Mouse (Mus musculus) spleen, embryonic (tissue): ENCODE measurements around the gene Zfp296.

Experiments
- CTCF ChIA-PET: fragments of 350-600 bp; sonication (Branson Sonifier 250); formaldehyde crosslinking; loops from one replicate; lab custom pipeline; 2022; lab: Charles Lee

The Zfp296 gene

DNA sequence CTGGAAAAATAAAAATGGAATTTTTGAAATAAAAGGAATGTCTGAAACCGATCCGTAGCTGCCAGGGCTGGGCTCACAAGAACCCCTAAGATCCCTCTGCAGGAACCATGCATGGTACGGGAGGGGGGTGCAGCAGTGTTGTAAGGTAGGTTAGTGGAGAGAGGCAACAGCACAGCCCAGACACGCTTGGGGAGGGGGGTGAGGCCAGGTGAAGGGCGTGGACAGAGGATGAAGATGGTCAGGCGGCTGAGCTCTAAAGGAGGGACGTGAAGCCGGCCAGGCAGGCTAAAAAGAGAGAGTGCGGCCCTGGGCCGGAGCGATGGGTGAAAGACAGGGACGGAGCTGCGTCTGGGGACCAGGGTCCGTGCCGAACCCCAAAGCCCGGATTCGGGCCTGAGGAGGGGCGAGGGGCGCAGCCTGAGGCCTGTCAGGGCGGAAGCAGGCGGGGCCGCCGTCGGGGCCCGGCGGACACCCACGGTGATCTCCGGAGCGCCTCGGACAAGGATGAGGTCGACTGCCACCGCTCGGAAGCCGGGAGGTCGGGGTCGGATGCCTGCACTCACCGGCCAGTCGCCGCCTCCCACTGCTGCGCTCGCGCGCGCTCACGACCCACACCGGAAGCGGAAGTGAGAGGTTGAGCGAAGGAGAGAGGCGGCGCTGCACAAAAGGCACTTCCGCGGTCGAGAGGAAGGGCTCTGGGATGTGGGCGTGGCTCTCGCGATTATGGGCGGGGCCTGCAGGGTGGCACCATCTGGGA is 26.9 kb downstream of the Zfp296 start, which contains the start of gene Clasrp:
Clasrp (minus strand) TSS at position 638 of the 757 bp plus-strand sequence.
- CTCF ChIA-PET: interaction anchor here (0.7 kb wide), 1 partner anchor 179 kb away, joined by 3 read pairs; no protein-coding TSS in a partner anchor

DNA sequence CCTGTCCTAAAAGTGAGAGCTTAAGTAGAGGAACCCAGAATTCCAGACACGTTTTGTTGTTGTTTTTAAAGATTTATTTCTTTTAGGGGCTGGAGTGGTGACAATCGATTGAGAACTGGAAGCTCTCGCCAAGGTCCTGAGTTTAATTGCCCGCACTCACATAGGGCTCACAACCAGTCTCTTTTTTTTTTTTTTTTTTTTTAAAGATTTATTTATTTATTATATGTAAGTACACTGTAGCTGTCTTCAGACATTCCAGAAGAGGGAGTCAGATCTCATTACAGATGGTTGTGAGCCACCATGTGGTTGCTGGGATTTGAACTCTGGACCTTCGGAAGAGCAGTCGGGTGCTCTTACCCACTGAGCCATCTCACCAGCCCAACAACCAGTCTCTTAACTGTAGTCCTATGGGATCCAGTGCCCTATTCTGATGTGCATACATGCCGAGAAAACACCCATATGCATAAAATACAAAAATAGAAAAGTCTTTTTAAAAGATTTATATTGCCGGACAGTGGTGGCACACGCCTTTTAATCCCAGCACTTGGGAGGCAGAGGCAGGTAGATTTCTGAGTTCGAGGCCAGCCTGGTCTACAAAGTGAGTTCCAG is 27.6 kb downstream of the Zfp296 start:
- CTCF ChIA-PET: interaction anchor here (0.9 kb wide), 1 partner anchor 65 kb away, joined by 3 read pairs; no protein-coding TSS in a partner anchor

DNA sequence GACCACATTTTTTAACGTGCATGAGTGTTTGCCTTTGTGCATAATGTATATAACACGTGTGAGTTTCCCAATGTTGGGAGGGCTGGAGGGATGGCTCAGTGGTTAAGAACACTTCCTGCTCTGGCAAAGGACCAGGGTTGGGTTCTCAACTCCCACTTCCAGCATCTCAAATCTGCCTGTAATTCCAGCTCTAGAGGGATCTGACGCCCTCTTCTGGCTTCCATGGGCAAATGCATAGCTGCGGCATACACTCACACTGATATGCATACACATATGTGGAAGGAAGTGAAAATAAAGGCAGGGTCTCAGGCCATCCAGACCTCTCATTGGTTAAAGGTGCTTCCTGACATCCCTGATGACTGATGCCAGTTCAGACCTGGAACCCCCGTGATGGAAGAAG is 30.2 kb downstream of the Zfp296 start:
- CTCF ChIA-PET: no interaction called here

DNA sequence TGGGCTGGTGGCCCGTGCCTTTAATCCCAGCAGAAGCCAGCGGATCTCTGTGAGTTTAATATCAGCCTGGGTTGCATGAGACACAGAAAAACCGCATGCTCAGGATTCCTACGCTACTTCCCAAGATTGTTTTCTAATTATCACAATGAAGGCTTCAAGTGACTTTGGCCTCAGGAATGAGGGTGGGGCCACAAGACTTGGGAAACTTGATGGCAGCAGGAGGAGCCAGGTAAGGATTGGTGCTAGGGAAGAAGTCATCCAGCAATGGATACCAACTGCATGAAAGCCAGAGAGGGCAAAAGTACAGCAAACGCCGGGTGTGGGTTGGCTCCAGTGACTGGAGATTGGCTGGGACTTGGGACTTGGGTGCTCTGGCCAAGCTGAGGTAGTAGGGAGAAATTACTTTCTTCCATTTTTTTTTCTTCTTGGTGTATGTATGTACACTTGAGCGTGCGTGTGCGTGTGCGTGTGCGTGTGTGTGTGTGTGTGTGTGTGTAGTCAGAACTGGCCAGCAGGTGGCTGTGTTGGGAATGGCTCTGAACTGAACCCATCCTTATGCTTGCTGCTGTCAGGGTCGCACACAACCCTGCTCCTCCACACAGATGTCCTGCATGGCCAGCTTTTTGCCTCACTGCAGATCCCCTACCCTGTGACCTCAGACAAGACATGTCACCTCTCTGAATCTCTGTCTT is 32.7 kb downstream of the Zfp296 start:
- CTCF ChIA-PET: no interaction called here

DNA sequence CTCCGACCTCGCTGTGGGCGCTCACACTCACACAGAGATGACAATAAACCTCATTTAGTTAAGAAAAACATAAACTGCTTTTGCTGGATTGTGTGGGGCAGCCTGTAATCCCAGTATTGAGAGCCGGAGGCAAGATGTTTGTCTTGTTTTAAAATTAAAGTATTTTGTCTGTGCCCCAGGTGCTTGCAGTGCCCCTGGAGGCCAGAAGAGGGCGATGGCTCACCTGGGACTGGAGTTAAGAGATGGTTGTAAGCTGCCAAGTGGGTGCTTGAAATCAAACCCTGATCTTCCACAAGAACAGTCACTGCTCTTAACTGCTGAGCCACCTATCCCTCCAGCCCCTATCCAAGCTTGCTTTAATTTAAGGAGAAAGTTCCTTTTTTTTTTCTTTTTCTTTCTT is 33.9 kb downstream of the Zfp296 start:
- CTCF ChIA-PET: interaction anchor here (0.7 kb wide), 1 partner anchor 54 kb away, joined by 14 read pairs; the partner anchor contains the start of gene Clptm1

DNA sequence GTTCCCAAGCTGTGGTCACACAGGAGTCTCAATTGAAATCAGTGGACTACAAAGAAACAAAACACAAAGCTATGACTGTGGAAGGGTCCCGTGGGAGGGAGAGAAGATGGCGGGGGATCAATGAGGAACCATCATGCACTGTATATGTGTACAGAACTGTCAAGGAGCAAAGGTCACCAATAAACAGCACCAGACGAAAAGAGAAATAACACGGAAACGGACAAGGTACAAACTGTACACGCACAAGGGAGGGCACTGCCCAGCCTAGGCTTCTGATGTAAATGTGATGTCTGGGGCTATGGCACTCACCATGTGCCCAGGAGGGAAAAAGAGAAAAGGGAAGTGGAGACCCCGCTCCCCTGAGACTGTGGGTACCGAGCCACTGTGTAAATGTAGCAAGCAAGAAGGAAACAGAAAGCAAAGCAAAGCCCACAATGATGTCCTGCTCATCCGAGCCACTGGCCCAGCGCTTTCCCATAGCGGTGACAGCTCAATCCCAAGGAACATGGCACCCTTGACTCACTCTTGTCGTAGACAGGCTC is 38.0 kb downstream of the Zfp296 start:
- CTCF ChIA-PET: no interaction called here

DNA sequence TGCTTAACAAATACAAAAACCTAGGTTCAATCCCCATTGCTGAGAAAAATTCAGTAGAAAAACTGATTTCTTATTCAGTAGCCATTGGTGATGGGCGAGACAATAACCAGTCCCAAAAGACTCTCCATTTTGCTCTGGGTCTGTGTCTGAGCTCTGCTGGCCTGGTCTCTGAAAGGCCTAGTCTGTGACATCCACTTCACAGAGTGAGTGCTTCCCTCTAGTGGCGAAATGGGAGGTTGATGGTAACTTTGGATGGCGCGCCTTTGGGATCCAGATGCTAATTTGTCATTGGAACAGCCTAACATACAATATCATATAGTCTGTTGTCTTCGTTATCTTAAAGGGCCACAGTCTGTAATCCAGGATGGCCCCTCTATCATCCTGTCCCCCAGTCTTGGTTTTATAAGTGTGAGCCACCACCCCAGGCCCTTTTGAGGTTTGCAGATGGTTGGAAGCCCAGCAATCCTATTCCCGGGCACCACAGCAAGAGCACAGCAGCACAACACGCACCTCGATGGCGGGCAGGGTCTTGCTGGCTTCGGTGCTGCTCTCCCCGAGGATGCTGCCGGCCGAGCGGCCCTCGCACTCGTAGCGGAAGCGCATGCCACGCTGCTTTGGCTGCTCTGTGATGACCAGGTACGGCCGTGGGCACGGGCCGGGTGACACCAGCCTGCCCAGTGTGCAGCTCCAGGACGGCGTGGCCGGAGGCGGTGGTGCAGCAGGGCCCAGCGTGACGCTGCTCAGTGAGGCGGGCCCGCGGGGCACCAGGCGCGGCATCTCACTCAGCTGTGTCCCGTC is 42.1 kb downstream of the Zfp296 start:
- CTCF ChIA-PET: no interaction called here

DNA sequence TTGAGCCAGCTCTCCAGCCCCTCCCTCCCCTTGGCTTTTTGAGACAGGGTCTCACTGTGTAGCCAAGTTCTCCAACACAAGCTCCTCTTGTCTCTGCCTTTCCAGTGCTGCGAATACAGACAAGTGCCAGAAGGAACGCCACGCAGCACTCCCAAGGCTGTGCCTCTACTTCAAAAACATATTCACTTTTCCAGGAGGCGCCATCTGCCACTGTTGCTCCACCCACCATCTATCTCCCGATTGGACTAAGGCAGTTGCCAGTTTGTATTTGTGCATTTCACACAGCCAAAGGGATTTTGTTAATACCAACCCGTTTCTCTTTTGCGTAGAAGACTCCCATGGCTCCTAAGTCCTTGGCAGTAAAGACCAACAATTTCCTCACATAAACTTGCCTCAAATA is 43.7 kb downstream of the Zfp296 start:
- CTCF ChIA-PET: no interaction called here

DNA sequence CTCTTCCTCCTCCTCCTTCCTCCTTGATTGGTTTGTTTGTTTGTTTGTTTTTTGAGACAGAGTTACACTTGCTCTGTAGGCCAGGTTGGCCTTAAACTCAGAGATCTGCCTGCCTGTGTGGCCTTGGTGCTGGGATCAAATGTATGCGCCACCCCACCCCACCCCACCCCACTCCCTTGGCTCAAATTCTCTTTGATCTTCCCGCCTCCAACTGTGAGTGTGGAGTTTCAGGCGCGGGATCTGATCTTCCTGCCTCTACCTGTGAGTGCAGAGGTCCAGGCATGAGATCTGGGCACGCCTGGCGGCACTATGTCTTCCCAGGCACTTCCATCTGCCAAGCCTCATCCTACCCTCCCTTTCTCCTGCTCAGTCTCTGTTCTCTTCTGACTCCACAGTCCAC is 45.2 kb downstream of the Zfp296 start:
- CTCF ChIA-PET: no interaction called here

DNA sequence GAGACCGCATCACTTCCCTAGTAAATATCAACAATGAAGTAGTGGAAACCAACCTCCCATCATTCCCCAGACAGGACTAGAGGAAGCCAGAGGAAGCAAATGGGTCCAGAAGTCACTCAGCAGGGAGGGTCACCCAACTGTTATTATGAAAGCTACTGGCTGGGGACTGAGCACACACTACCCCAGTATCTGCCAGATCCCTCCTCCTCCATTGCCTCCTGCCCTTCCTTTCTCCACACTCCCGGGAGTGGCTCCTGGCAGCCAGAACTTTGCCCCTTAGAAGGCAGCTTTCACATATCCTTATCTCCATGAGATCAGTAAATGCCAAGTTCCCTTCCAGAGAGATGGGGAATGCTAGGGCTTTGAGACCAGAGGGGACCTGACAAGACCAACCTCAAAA is 46.3 kb downstream of the Zfp296 start:
- CTCF ChIA-PET: no interaction called here

DNA sequence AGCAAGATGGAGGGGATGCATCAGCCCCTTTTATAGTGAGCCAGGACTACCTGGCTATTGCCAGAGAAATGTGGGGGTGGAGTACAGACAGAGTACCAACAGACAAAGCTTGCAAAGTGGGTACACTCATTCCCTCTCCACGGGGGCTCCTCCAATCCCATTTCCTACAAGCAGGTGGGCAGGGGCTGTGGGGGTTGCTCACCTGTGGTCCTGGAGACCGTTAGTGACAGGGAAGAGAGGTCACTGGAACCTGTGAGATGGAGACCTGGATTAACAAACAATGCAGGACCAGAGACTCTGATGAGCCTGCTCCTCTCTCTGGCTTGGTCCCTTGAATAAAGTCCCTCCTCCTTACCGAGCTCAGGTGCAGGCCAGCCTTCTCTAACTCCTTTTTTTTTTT is 50.6 kb downstream of the Zfp296 start:
- CTCF ChIA-PET: no interaction called here

DNA sequence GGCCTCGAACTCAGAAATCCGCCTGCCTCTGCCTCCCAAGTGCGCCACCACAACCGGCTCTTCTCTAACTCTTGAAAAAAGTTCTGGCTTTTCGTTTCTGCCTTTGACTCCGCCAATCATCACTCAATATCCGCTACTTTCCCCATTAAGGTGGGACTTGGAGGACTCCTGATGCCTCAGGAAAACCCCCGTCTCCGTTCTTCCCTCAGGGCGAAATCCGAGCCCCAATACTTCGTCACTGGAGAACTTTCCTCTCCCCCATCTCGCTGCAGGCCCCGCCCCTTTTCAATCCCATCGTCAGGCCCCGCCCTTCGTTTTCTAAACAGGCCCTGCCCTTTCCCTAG is 51.1 kb downstream of the Zfp296 start:
- CTCF ChIA-PET: no interaction called here

DNA sequence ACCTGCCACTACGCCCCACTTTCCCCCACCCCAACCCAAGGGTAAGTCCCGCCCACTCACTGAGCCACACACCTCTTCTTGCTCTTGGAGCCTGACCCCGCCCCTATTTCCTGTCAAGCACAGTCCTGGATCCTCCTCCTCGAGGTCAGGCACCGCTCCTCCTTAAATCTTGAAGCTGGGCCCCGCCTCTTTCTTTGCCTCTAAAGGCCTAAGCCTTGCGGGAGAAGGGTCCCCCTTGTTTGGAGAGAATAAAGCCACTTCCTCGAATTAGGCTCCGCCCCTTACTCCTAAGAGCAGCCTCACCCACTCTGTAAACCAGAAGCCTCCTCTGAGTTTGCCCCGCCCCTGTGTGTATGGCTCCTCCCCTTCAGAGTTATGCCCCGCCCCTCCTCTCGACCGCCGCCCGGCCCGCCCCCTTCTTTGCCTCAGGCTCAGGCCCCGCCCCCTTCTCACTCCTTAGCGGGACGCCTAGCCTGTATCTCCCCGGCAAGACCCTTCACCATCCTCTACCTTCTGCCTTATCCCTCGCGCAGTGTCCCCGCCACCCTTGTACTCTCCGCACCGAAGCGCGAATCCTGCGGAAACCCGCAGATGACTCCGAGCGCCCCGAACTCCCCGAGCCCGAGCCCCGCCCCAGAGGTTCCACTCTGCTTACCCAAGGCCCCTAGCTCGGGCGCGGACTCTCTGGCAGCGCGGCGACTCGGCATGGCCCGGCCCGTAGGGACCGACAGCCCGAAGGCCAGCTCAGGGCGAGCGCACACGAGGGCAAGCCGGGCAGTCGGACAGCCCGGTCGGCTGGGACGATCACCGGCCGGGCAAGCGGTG is 51.7 kb downstream of the Zfp296 start:
- CTCF ChIA-PET: no interaction called here

DNA sequence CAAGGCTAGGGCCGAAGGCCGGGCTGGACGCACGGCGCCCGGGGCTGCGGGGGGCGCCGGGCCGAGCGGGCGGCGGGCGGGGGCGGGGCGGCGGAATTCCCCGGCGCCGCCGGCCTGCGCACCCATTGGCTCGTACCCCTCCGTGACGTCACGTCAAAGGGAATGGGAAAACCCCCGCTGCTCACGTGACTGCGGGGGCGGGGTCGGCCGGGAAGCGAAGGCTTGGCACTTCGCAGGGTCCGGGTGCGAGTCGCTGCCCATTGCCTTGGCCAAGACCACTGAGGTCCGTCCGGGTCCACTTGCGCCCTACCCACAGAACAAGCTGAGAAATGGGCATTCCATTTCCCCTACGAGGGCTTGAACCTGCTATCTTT is 52.3 kb downstream of the Zfp296 start, which contains the start of gene Relb:
Relb (minus strand) TSS at position 78 of the 374 bp plus-strand sequence.
- CTCF ChIA-PET: interaction anchor here (0.9 kb wide), 1 partner anchor 13 kb away, joined by 4 read pairs; no protein-coding TSS in a partner anchor
